Mouse (Mus musculus) ES-Bruce4 (cell line): ENCODE measurements around the gene Gm18336. TPM values are rescaled to one million over a fixed set of nuclear protein-coding genes. Genes with fewer than 3 reads are reported as not detected.

Experiments
- H3K27ac ChIP-seq: 2 replicates; pipeline ENCODE4 v1.5.1; 2012; ENCODE audit warnings: low read length, inconsistent platforms; ENCODE audit not compliant: insufficient read depth
- H3K27me3 ChIP-seq: 2 replicates; pipeline ENCODE4 v1.6.1; 2012; ENCODE audit warnings: mild to moderate bottlenecking, low read length, inconsistent platforms; ENCODE audit not compliant: control insufficient read depth, poor library complexity, insufficient read depth, severe bottlenecking
- H3K36me3 ChIP-seq: 2 replicates; pipeline ENCODE4 v1.6.1; 2012; ENCODE audit warnings: inconsistent platforms, mild to moderate bottlenecking, low read length, moderate library complexity; ENCODE audit not compliant: control insufficient read depth, poor library complexity, insufficient read depth, severe bottlenecking
- H3K4me1 ChIP-seq: one replicate; pipeline ENCODE4 v1.8.1; 2011; ENCODE audit warnings: low read length; ENCODE audit not compliant: control insufficient read depth, insufficient read depth
- H3K4me3 ChIP-seq: 2 replicates; pipeline ENCODE4 v1.5.1; 2011; ENCODE audit warnings: low read depth, mild to moderate bottlenecking, low read length
- H3K9ac ChIP-seq: 2 replicates; pipeline ENCODE4 v1.6.1; 2012; ENCODE audit warnings: low read depth, mild to moderate bottlenecking, inconsistent platforms; ENCODE audit not compliant: poor library complexity, severe bottlenecking
- H3K9me3 ChIP-seq: replicated peaks from 2 replicates; pipeline ENCODE4 v1.6.1; 2012; ENCODE audit warnings: mild to moderate bottlenecking, low read length, inconsistent platforms; ENCODE audit not compliant: control insufficient read depth, poor library complexity, insufficient read depth, severe bottlenecking
- CTCF ChIP-seq: IDR thresholded peaks from one replicate; pipeline ENCODE4 v1.8.1; 2011; ENCODE audit warnings: low read depth, low read length
- EP300 ChIP-seq: IDR thresholded peaks from 2 replicates; pipeline ENCODE4 v1.6.1; 2011; ENCODE audit warnings: low read depth, low read length; ENCODE audit not compliant: insufficient read depth
- POLR2A ChIP-seq: IDR thresholded peaks from one replicate; pipeline ENCODE4 v1.8.1; 2011; ENCODE audit warnings: low read length; ENCODE audit not compliant: insufficient read depth
- polyA plus RNA-seq: library from polyadenylated mRNA; stranded (reverse); fragments of >200 nt; gene quantifications from 2 replicates; pipeline ENCODE4 v1.2.4, GENCODE M21; 2011; ENCODE audit warnings: low read depth; ENCODE audit not compliant: missing spikeins, insufficient read depth, insufficient read length

Gene Gm18336
- polyA plus RNA-seq, 1 experiment = 0.73 TPM

DNA sequence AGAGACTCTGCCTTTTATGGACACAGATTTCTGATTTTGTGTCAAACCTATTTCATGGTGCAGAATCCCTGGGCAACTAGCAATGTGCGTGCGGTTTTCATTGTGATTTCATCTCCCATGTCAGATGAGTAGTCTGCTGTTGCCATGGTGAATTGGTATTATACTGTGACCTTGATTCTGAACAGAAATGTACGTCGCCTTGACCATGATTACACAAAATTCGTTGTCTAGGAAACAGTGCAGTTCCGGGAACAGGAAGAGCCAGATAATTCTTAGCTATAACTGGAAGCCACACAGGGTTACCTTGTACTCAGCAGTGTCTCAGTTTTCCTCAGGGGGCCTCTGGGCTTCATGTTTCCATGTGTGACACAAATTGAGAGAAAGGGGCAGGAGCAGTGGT is 14.1 kb downstream of the Gm18336 start:
- TF ChIP-seq POLR2A (no peak), CTCF (no peak), EP300 (no peak)
- Histone ChIP-seq H3K9ac (no peak overlapping the region), H3K9me3 (no peaks in the 10 kb centered on the region), H3K36me3 (no peaks in the 10 kb centered on the region), H3K27ac (no peak overlapping the region), H3K4me1 (no peaks in the 10 kb centered on the region), H3K4me3 (no peak overlapping the region), H3K27me3 (no peaks in the 10 kb centered on the region)

GRCm38 (mm10) chrX:73363291-73363690 is 35.2 kb downstream of the Gm18336 start:
- H3K27ac ChIP-seq = no peak overlapping the region
- H3K4me1 ChIP-seq = no peaks in the 10 kb centered on the region
- TF ChIP-seq EP300 (no peak), POLR2A (no peak), CTCF (no peak)
- no peak overlapping the region for H3K4me3 ChIP-seq
- H3K9me3 ChIP-seq = no peaks in the 10 kb centered on the region
- no peaks in the 10 kb centered on the region for H3K27me3 ChIP-seq
- H3K36me3 ChIP-seq = no peaks in the 10 kb centered on the region
- H3K9ac ChIP-seq = no peak overlapping the region

- peaks cover 30% of the 10 kb centered on the region for H3K9me3 ChIP-seq
- no peak overlapping the region for H3K9ac ChIP-seq
- H3K4me3 ChIP-seq = no peak overlapping the region
- TF ChIP-seq CTCF (no peak), EP300 (no peak), POLR2A (no peak)
- H3K27me3 ChIP-seq = no peaks in the 10 kb centered on the region
- H3K4me1 ChIP-seq = no peaks in the 10 kb centered on the region
- peaks cover 29% of the 10 kb centered on the region for H3K36me3 ChIP-seq
- H3K27ac ChIP-seq = no peak overlapping the region
Observed at GRCm38 (mm10) chrX:73356719-73357118, 41.8 kb downstream of the Gm18336 start.

- no peaks in the 10 kb centered on the region for H3K27me3 ChIP-seq
- peaks cover 33% of the 10 kb centered on the region for H3K9me3 ChIP-seq
- H3K27ac ChIP-seq = no peak overlapping the region
- H3K36me3 ChIP-seq = peaks cover 31% of the 10 kb centered on the region
- H3K4me3 ChIP-seq = no peak overlapping the region
- H3K4me1 ChIP-seq = no peaks in the 10 kb centered on the region
- TF ChIP-seq EP300 (no peak), POLR2A (no peak), CTCF (no peak)
- no peak overlapping the region for H3K9ac ChIP-seq
Observed at GRCm38 (mm10) chrX:73356163-73356562, 42.4 kb downstream of the Gm18336 start.

Other genes starting within 250 kb of the Gm18336 start
- not detected in 2 replicates for gene Xlr5b, start 249.9 kb downstream of the Gm18336 start, polyA plus RNA-seq
- gene DXBay18, start 249.3 kb downstream of the Gm18336 start, polyA plus RNA-seq = 1.5 and 2.0 TPM in 2 replicates
- gene Spin2d, start 221.7 kb downstream of the Gm18336 start, polyA plus RNA-seq = not detected in 2 replicates
- gene Xlr3b, start 206.5 kb downstream of the Gm18336 start, polyA plus RNA-seq = 0.21 TPM in 1 of 2 replicates, not detected in the other
- 0.79 TPM in 1 of 2 replicates, not detected in the other for gene Xlr4b, start 184.4 kb downstream of the Gm18336 start, polyA plus RNA-seq
- gene F8a, start 170.4 kb downstream of the Gm18336 start, polyA plus RNA-seq = 2.5 and 3.8 TPM in 2 replicates
- gene Xlr4c, start 155.6 kb downstream of the Gm18336 start, polyA plus RNA-seq = 0.75 TPM in 1 of 2 replicates, not detected in the other
- gene Xlr3c, start 133.3 kb downstream of the Gm18336 start, polyA plus RNA-seq = 0.69 TPM in 1 of 2 replicates, not detected in the other
- gene Xlr5a, start 105.8 kb downstream of the Gm18336 start, polyA plus RNA-seq = not detected in 2 replicates
- gene Xlr5c, start 105.8 kb downstream of the Gm18336 start, polyA plus RNA-seq = not detected in 2 replicates
- gene Gm45015, start 61.9 kb downstream of the Gm18336 start, polyA plus RNA-seq = not detected in 2 replicates
- gene Zfp275, start 56.1 kb downstream of the Gm18336 start, polyA plus RNA-seq = 19.1 and 20.2 TPM in 2 replicates
- gene Zfp92, start 12.4 kb upstream of the Gm18336 start, polyA plus RNA-seq = 0.12 TPM in 1 of 2 replicates, not detected in the other
- gene Trex2, start 36.6 kb upstream of the Gm18336 start, polyA plus RNA-seq = not detected in 2 replicates
- gene Haus7, start 60.3 kb upstream of the Gm18336 start, polyA plus RNA-seq = 26.2 and 26.3 TPM in 2 replicates
- gene Bgn, start 84.9 kb upstream of the Gm18336 start, polyA plus RNA-seq = 67.3 and 77.7 TPM in 2 replicates
- gene Atp2b3, start 104.3 kb upstream of the Gm18336 start, polyA plus RNA-seq = 0.31 TPM in 1 of 2 replicates, not detected in the other
- 214 and 216 TPM in 2 replicates for gene Dusp9, start 240.7 kb upstream of the Gm18336 start, polyA plus RNA-seq